Mouse (Mus musculus) telencephalon, adult 2 months (tissue): ENCODE measurements around the gene Emp1.

Experiments
- DNase-seq: peaks from one replicate; pipeline ENCODE4 v3.0.0-alpha.2; 2011; ENCODE audit warnings: low read depth, low spot score

Emp1 gene

GRCm38 (mm10) chr6:135411712-135412319, 49.5 kb downstream of the Emp1 start:
- no peak for DNase-seq

DNA sequence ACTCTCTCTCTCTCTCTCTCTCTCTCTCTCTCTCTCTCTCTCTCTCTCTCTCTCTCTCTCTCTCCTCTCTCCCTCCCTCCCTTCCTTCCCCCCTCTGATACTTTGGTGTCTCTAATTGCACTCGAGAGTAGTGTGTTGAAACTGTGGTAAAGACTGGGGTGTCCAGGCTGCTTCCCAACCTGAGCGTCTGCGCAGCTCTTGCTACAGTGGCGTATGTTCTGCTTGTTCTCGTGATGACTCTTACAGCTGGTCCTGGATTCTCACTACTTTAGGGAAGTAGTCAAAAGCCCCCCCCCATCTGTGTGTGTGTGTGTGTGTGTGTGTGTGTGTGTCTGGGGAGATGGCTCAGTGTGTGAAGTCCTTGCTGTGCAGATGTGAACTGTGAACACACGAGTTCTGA, 50.3 kb downstream of the Emp1 start:
- no peak for DNase-seq

DNA sequence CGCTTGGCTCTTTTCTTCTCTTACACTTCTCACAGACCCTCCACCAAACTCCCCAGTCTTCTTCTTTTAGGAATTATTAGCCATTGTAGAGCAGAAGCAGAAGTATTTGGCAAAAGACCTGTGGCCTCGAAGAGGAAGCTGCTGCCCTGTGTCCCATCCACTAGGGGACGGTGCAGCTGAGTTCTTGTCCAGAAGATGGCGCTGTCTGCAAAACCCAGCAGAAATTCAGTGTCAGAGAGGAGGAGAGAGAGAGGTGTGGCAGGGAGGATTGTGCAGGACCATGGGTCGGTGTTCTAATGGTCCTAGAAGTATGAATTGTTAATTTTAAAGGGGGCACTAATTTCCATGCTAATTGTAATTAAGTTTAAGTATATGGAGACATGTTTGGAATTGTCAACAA, 55.1 kb downstream of the Emp1 start:
- DNase-seq: no peak

- no peak for DNase-seq
Observed at GRCm38 (mm10) chr6:135418223-135418824, 56.0 kb downstream of the Emp1 start.

- DNase-seq: no peak
Observed at GRCm38 (mm10) chr6:135428246-135428645, 65.9 kb downstream of the Emp1 start.

GRCm38 (mm10) chr6:135429268-135429909, 67.0 kb downstream of the Emp1 start:
- DNase-seq: no peak

DNA sequence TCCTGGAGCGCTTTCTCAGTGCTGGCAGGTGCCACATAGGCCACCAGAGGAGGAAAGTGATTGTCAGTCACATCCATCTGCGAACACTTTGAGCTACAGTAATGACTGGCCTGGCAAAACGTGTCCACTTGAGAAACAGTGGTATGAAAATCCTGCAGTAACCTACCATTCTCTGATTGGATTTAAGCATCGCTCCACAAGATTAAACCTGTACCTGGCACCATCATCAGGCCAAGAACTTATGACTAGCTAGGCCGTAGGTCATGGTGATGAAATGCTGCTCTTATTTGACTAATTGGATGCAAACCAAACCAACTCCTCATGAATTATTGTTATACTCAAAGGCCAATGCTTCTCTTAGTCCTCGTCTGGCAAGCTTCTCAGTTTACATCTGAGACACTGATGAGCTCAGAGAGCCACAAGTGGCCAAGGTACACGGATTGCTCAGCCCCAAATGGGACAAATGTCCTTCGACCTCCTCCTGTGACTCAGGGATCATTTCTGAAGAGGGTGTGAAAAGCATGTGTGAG, 68.2 kb downstream of the Emp1 start:
- no peak for DNase-seq
